Mouse (Mus musculus) adrenal gland, adult 18-20 months (tissue): Measurements from ENCODE around the gene Sgsh. TPM values are rescaled to one million over a fixed set of nuclear protein-coding genes. Genes with fewer than 3 reads are reported as not detected.

Experiments
- DNase-seq, 2 experiments: peaks; one replicate each; pipeline ENCODE4 v3.0.0; 2021 to 2022; ENCODE audit warnings: low spot score in 2 of 2
- total RNA-seq, 2 experiments: library from RNA; stranded (reverse); gene quantifications; 1 replicate in 1 of 2; 2 replicates in 1 of 2; pipeline ENCODE4 v1.2.3; 2021

The Sgsh gene
- total RNA-seq, 2 experiments from 2014 or later, result 11.5 to 17.0 TPM

GRCm38 (mm10) chr11:119378551-119378950 lies 23.2 kb upstream of the Sgsh start:
- no peak for DNase-seq

- no peak for DNase-seq
These were observed 22.0 kb upstream of the Sgsh start for GRCm38 (mm10) chr11:119377326-119377725.

- DNase-seq, result no peak
These were observed 20.1 kb upstream of the Sgsh start for GRCm38 (mm10) chr11:119375425-119375824.

- peak; percentile 63 to 68 for DNase-seq
These were observed 8.3 kb upstream of the Sgsh start for GRCm38 (mm10) chr11:119363534-119364145.

GRCm38 (mm10) chr11:119362769-119363533 lies 7.6 kb upstream of the Sgsh start:
- DNase-seq, result no peak

GRCm38 (mm10) chr11:119359089-119359488 lies 3.8 kb upstream of the Sgsh start:
- DNase-seq, result no peak

- DNase-seq, result peak; percentile 31 to 53
These were observed 416 bp downstream of the Sgsh start for GRCm38 (mm10) chr11:119354798-119355442.

GRCm38 (mm10) chr11:119353946-119354345 lies 1.4 kb downstream of the Sgsh start:
- no peak for DNase-seq

- no peak for DNase-seq
These were observed 3.2 kb downstream of the Sgsh start for GRCm38 (mm10) chr11:119352113-119352512.

GRCm38 (mm10) chr11:119347125-119347524 lies 8.2 kb downstream of the Sgsh start:
- DNase-seq, result no peak

GRCm38 (mm10) chr11:119344865-119345264 lies 10.5 kb downstream of the Sgsh start:
- no peak for DNase-seq

- DNase-seq, result no peak
These were observed 11.2 kb downstream of the Sgsh start for GRCm38 (mm10) chr11:119344178-119344577.

GRCm38 (mm10) chr11:119339637-119340036 lies 15.7 kb downstream of the Sgsh start:
- DNase-seq, result peak; percentile 69 to 77

- DNase-seq, result peak in 1 of 2 experiments; percentile 14
These were observed 16.2 kb downstream of the Sgsh start for GRCm38 (mm10) chr11:119339179-119339578.

GRCm38 (mm10) chr11:119338271-119339059 lies 16.9 kb downstream of the Sgsh start:
- peak; percentile 63 to 72 for DNase-seq

GRCm38 (mm10) chr11:119331970-119332369 lies 23.4 kb downstream of the Sgsh start:
- no peak for DNase-seq

GRCm38 (mm10) chr11:119330592-119330991 lies 24.7 kb downstream of the Sgsh start:
- no peak for DNase-seq

GRCm38 (mm10) chr11:119325068-119325467 lies 30.3 kb downstream of the Sgsh start:
- no peak for DNase-seq

GRCm38 (mm10) chr11:119322521-119322920 lies 32.8 kb downstream of the Sgsh start:
- no peak for DNase-seq

GRCm38 (mm10) chr11:119316720-119317119 lies 38.6 kb downstream of the Sgsh start:
- DNase-seq, result no peak

GRCm38 (mm10) chr11:119314252-119314936 lies 40.9 kb downstream of the Sgsh start:
- no peak for DNase-seq
